Mouse (Mus musculus) frontal cortex, postnatal 36 days (tissue): ENCODE measurements around the gene Dars.

Experiments used
- DNase-seq, 2 experiments: peaks; one replicate each; pipeline ENCODE4 v3.0.0; 2022; ENCODE audit warnings: low spot score in 2 of 2

Gene Dars

GRCm38 (mm10) chr1:128417533-128417888, 343 bp upstream of the Dars start:
- DNase-seq, result peak in 1 of 2 experiments; percentile 5

- no peak for DNase-seq
These were observed 6.0 kb downstream of the Dars start for GRCm38 (mm10) chr1:128411141-128411540.

GRCm38 (mm10) chr1:128406846-128407245, 10.3 kb downstream of the Dars start:
- no peak for DNase-seq

GRCm38 (mm10) chr1:128405675-128406074, 11.5 kb downstream of the Dars start:
- no peak for DNase-seq

- no peak for DNase-seq
These were observed 12.1 kb downstream of the Dars start for GRCm38 (mm10) chr1:128405041-128405481.

GRCm38 (mm10) chr1:128400926-128401325, 16.2 kb downstream of the Dars start:
- DNase-seq, result no peak

GRCm38 (mm10) chr1:128399941-128400915, 16.9 kb downstream of the Dars start:
- no peak for DNase-seq

- DNase-seq, result no peak
These were observed 18.3 kb downstream of the Dars start for GRCm38 (mm10) chr1:128398738-128399445.

- no peak for DNase-seq
These were observed 22.5 kb downstream of the Dars start for GRCm38 (mm10) chr1:128394657-128395056.

GRCm38 (mm10) chr1:128392382-128392781, 24.8 kb downstream of the Dars start:
- DNase-seq, result no peak

GRCm38 (mm10) chr1:128386487-128386886, 30.7 kb downstream of the Dars start:
- no peak for DNase-seq

- DNase-seq, result no peak
These were observed 40.3 kb downstream of the Dars start for GRCm38 (mm10) chr1:128376841-128377240.

GRCm38 (mm10) chr1:128372143-128372860, 44.9 kb downstream of the Dars start:
- no peak for DNase-seq

- DNase-seq, result peak; percentile 24 to 63
These were observed 48.3 kb downstream of the Dars start for GRCm38 (mm10) chr1:128368732-128369441.

GRCm38 (mm10) chr1:128360601-128361000, 56.6 kb downstream of the Dars start:
- DNase-seq, result peak; percentile 33 to 75

- peak; percentile 89 to 94 for DNase-seq
These were observed 57.4 kb downstream of the Dars start, which contains the start of gene Mcm6 for GRCm38 (mm10) chr1:128359554-128360376. TSS of gene Mcm6 (minus strand) at chr1:128359664.

- DNase-seq, result no peak
These were observed 58.1 kb downstream of the Dars start for GRCm38 (mm10) chr1:128358916-128359553.

- DNase-seq, result no peak
These were observed 58.9 kb downstream of the Dars start for GRCm38 (mm10) chr1:128358276-128358675.

- no peak for DNase-seq
These were observed 59.7 kb downstream of the Dars start for GRCm38 (mm10) chr1:128357452-128357851.

- no peak for DNase-seq
These were observed 64.1 kb downstream of the Dars start for GRCm38 (mm10) chr1:128353092-128353491.
